Mouse (Mus musculus) cerebellum, adult 11-12 months (tissue): ENCODE results near the gene Rnf185.

Source experiments
- DNase-seq: peaks from one replicate; pipeline ENCODE4 v3.0.0; 2022

Gene Rnf185

GRCm38 (mm10) chr11:3442677-3443076 lies 9.5 kb downstream of the Rnf185 start:
- DNase-seq: no peak

- peak; percentile 70 for DNase-seq
These were observed 10.3 kb downstream of the Rnf185 start for GRCm38 (mm10) chr11:3441696-3442443.

- DNase-seq: no peak
These were observed 14.5 kb downstream of the Rnf185 start for GRCm38 (mm10) chr11:3437621-3438020.

- no peak for DNase-seq
These were observed 18.4 kb downstream of the Rnf185 start for GRCm38 (mm10) chr11:3433809-3434208.

- DNase-seq: no peak
These were observed 20.1 kb downstream of the Rnf185 start for GRCm38 (mm10) chr11:3431976-3432603.

GRCm38 (mm10) chr11:3431515-3431914 lies 20.6 kb downstream of the Rnf185 start:
- no peak for DNase-seq

- DNase-seq: no peak
These were observed 23.5 kb downstream of the Rnf185 start for GRCm38 (mm10) chr11:3428632-3429031.

- DNase-seq: no peak
These were observed 24.4 kb downstream of the Rnf185 start for GRCm38 (mm10) chr11:3427697-3428230.

- DNase-seq: no peak
These were observed 29.9 kb downstream of the Rnf185 start for GRCm38 (mm10) chr11:3422242-3422641.

- no peak for DNase-seq
These were observed 33.4 kb downstream of the Rnf185 start for GRCm38 (mm10) chr11:3418741-3419140.

GRCm38 (mm10) chr11:3417795-3418194 lies 34.4 kb downstream of the Rnf185 start:
- DNase-seq: no peak

GRCm38 (mm10) chr11:3416399-3416798 lies 35.8 kb downstream of the Rnf185 start:
- no peak for DNase-seq

GRCm38 (mm10) chr11:3412111-3412510 lies 40.1 kb downstream of the Rnf185 start:
- no peak for DNase-seq

- peak; percentile 91 for DNase-seq
These were observed 43.0 kb downstream of the Rnf185 start, which contains the start of gene Limk2 for GRCm38 (mm10) chr11:3408997-3409732. Gene Limk2 (minus strand): TSS chr11:3409189.

GRCm38 (mm10) chr11:3408131-3408996 lies 43.8 kb downstream of the Rnf185 start:
- DNase-seq: no peak

- DNase-seq: no peak
These were observed 47.7 kb downstream of the Rnf185 start for GRCm38 (mm10) chr11:3404287-3405047.

- no peak for DNase-seq
These were observed 49.1 kb downstream of the Rnf185 start for GRCm38 (mm10) chr11:3403024-3403423.

GRCm38 (mm10) chr11:3398318-3398717 lies 53.8 kb downstream of the Rnf185 start:
- no peak for DNase-seq

- DNase-seq: no peak
These were observed 55.6 kb downstream of the Rnf185 start for GRCm38 (mm10) chr11:3396562-3396961.

- DNase-seq: no peak
These were observed 56.1 kb downstream of the Rnf185 start for GRCm38 (mm10) chr11:3396091-3396490.

- DNase-seq: no peak
These were observed 57.6 kb downstream of the Rnf185 start for GRCm38 (mm10) chr11:3394520-3394919.

GRCm38 (mm10) chr11:3392526-3392925 lies 59.6 kb downstream of the Rnf185 start:
- no peak for DNase-seq
